Mouse (Mus musculus): ENCODE results near the gene Twistnb.

GRCm38 (mm10) chr12:33390844-33391560, 38.4 kb upstream of the Twistnb start:
- no peak for TF ChIP-seq CTCF (IDR thresholded peaks at IDR 0.05)
- no peak for TF ChIP-seq EP300 (IDR thresholded peaks at IDR 0.05)

All from lung, postnatal 0 days (tissue).